Mouse (Mus musculus) embryo, embryonic 11.5 days (tissue): ENCODE measurements around the gene Prr12.
A peak's percentile ranks its signal among the peaks of the same experiment; 100 is the strongest.
"Not testable (repeated sequence)": the region's sequence is repeated elsewhere in the genome, so short reads cannot be mapped to it uniquely, and the experiment has no call there.

Source experiments
- DNase-seq: peaks from one replicate; pipeline ENCODE4 v3.0.0-alpha.2; 2012; ENCODE audit warnings: low read depth, low spot score

The Prr12 gene

DNA sequence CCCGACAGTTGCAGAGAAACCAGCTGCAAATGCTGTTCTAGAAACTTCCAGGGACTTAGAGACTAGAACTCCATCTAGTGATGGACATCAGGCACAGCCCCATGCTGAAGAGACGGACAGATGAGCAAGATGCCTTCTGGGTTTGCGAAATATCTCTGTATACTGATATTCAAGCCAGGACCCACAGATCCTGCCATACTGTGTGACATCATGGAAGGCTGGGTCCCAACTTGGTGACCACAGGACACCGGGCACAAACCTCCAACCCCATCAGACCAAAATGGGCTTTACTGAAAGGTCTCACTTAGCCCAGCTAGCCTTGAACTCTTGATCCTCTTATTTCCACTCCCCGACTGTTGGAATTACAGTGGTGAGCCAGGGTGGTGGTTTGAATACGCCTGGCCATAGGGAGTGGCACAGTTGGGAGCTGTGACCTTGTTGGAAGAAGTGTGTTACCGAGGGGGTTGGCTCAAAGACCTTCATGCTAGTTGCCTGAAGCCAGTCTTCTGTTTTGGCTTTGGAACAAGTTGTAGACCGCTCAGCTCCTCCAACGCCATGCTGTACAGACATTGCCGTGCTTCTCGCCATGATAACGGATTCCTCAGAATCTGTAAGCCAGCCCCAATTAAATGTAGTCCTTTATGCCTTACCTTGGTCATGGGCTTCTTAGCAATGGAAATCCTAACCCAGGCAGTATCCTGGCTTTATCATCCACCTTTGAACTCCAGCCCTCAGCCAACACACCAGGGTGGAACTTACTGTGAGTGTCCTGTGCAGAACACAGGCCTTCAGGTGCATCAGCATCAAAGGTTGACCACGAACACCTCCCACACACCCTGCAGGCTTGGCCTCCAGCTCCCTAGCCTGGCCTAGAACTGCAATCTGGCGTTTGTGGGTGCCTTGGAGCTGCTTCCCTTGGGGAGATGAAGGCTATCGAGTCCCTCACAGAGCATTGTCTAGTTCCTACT lies 28.1 kb downstream of the Prr12 start:
- DNase-seq, result no peak

DNA sequence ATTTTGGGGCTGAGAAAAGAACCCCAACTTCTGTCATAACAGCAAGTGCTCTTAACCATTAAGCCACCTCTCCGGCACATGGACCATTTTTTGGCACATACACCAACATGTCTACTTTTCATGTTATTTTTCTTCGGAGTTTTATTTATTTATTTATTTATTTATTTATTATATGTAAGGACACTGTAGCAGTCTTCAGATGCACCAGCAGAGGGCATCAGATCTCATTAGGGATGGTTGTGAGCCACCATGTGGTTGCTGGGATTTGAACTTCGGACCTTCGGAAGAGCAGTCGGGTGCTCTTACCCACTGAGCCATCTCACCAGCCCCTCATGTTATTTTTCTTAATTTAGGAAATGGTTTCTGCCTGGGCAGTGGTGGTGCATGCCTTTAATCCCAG lies 29.0 kb downstream of the Prr12 start:
- not testable (repeated sequence) for DNase-seq

DNA sequence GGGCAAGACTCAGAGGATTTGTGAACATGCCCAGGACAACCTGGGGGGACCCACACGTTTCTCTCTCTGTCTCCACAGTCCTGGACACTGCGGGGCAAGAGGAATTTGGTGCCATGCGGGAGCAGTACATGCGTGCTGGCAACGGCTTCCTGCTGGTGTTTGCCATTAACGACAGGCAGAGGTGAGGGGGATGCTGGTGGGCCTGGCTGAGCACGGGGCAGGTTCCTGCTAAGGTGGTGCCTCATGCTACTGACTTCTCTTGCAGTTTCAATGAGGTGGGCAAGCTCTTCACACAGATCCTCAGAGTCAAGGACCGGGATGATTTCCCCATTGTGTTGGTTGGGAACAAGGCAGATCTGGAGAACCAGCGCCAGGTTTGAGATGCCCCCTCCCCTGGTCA lies 32.5 kb downstream of the Prr12 start:
- no peak for DNase-seq

GRCm38 (mm10) chr7:45019031-45019571 lies 33.6 kb downstream of the Prr12 start:
- DNase-seq, result no peak

DNA sequence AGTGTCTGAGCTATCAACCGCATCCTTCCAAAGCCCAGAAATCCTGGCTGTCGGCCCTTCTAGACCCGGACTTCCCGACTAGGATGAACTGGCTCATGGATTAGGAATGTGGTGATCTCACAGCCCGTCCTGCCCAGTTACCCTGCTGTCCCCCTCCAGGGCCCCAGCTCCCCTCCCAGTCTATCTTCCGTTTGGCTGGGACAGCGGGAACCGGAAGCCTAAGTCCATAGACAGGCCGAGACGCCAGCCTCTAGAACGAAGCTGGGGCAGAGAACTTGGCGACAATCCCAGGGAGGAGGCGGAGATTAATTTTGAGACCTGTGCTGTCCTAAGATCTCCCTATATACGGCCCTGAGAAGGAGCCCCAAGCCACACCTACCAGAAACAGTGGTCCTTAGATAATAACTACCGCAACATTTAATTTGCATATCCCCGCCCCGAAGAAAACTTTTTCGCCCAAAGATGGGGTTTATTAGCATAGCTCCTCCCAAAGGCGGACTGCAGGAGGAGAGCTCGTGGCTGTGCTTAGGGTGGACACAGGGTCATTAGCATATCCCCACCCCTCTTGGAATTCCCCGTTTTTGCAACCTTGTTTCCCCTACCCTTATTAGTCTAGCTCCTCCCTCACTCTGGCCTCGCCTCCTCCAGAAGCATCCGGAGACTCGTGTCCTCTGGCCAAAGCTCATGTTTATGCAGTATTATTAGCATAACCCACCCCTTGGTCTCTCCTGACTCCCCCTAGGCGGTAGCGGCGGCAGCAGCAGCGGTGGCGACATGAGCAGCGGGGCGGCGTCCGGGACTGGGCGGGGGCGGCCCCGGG lies 35.2 kb downstream of the Prr12 start, which contains the start of gene Rras:
Gene Rras, plus strand, starts transcription at position 720 of the 820 bp plus-strand sequence.
- DNase-seq, result peak; percentile 93

DNA sequence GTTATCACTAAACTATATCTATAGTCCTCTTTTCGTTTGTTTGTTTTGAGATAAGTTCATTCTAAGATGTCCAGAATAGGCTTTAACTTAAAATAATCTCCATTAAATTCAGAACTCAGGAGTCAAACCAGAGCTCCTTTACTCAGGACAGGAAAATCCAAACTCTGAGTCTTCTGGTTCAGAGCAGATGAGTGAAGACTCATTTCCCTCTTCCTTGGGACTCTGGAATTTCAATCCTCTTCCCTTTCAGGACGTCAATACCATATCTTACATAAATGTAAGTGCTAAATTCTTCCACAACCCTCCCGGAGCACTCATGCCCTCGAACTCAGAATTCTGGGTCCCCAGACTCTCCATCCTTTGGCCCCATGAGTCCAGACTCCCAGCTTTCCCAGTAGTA lies 35.9 kb downstream of the Prr12 start:
- DNase-seq, result no peak

DNA sequence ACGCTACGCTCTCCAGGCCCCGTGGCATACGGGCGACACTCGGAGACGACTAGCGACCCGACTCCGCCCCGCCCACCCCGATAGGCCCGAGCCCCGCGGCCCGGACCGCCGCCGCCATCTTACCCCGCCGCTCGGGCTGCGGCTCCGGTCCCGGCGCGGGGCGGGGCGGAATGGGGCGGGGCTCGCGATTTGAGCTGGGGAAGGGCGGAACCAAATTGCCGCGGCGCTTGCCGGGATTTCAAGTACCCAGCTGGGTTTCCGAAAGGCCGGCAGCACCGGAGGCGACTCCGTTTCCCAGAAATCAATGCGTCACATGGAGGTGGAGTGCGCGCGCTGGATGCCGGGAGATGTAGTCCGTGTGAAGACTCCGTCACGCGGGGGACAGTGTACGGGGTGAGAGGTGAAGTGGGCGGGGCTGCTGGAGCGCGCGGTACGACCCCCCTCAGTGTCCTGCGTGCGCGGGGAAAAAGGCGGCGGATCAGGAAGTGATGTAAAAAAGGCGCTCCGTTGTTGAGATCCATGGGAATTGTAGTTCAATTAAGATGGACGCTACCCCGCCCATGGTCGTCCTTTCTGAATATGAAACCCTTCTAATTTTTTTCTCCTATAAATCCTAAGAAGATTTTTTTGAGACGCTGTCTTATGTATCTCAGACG lies 36.6 kb downstream of the Prr12 start, which contains the start of gene Scaf1:
Gene Scaf1, minus strand, starts transcription at position 407 of the 656 bp plus-strand sequence.
- peak; percentile 98 for DNase-seq

GRCm38 (mm10) chr7:45015344-45015956 lies 37.2 kb downstream of the Prr12 start:
- no peak for DNase-seq

DNA sequence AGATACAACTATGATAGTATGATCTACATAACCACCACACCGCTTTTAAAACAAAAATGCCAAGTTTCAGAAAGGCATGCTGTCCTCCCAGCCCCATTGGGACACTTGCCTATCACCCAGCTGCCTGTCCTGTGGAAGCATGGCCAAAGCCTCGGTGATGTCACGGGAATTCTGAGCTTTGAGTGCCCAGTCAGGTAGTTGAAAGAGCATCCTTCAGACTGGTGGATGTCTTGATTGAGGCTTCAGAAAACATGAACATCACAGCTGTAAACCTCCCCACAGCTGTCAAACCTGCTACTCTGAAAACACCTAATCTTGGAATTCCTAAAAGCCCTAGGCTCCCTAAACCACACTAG lies 38.6 kb downstream of the Prr12 start:
- DNase-seq, result no peak

DNA sequence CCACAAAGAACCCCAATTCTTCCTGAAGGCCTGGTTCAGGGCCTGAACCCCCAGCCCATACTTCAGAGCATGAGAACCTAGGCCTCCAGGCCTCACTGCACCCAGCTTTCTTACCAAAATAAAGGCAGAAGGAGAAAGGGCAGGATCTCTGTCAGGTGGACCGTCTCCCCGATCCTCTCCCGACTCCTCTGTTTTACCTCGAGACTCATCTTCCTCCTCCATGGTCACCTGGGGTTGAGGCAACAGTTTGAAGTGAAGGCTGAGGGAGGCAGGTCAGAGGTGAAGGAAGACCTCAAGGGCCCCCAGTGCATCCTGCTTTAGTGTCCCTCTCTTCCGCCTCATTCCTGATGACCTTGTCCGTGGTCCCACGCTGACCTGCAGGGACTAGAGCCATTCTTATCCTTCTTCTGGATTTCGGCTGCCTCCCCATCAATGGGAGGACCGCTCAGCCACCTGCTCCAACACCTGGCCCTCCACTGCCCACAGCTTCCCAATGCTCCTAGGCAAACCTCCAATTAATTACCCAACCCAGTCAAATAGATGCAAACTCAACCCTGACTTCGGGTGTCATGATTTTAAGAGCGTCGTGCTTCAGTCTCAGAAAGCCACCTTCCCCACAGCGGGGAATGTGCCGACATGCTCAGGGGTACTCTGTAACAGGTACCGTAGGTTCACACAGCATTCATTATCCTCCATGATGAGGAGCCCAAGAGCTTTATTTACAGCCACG lies 39.1 kb downstream of the Prr12 start:
- DNase-seq, result no peak

GRCm38 (mm10) chr7:45012824-45013223 lies 39.9 kb downstream of the Prr12 start:
- no peak for DNase-seq

DNA sequence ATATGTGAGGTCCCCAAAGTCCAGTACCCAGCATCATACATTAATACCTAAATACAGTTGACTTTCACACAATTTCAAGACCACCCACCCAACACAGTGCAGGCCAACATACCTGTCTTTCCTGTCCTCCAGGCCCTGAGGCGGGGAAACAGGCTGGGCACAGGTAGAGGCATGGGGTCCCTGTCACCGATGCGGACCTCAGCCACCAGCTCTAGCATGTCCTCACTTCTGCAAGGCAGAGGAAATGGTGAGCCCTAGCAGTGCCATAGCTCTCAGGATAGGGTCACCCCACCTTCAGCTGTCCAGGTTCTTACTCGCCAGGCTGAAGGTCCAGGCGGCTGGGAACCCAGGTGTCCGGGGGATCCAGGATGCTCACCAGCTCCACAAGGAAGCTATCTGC lies 40.7 kb downstream of the Prr12 start:
- DNase-seq, result no peak

DNA sequence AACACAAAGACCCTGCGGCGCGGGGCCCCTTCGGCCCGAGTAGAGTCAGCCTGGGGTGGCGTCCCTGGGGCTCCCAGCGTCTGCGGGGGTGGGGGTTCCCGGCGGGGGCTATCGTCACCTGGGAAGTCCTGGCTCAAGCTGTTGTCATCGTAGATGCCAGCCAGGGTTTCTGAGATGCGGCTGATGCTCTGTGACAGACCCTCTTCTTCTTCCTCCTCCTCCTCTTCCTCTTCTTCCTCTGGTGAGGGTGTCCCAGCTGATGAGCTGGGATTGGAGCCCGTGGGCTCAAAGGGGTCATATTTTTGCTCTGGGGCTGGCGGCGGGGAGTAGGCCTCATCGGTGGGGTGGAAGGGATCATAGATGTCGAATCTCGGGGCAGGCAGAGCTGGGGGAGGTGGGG lies 44.3 kb downstream of the Prr12 start:
- no peak for DNase-seq

DNA sequence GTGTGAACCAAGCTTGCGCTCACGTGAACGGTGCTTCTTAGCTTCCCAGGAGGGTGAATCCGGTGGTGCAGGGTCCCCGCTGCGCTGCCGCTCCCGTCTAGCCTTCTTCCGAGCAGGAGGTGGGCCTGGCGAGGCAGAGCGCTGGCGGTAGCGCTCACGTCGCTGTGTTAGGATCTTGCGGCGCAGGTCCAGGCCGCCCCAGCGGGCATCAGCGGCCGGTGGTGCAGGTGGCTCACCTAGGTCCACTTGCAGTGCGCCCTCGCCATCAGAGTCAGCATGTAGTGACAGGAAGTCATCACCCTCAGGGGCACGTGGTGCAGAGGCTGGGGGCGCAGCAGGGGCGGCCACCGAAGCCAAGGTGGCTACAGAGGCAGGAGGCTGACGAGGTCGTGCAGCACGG lies 44.8 kb downstream of the Prr12 start:
- DNase-seq, result no peak

- DNase-seq, result no peak
Measured at GRCm38 (mm10) chr7:45007141-45007540, 45.5 kb downstream of the Prr12 start.

- DNase-seq, result no peak
Measured at GRCm38 (mm10) chr7:45006503-45006902, 46.2 kb downstream of the Prr12 start.

GRCm38 (mm10) chr7:45005321-45005992 lies 47.2 kb downstream of the Prr12 start:
- no peak for DNase-seq

GRCm38 (mm10) chr7:45004546-45004945 lies 48.1 kb downstream of the Prr12 start:
- no peak for DNase-seq

DNA sequence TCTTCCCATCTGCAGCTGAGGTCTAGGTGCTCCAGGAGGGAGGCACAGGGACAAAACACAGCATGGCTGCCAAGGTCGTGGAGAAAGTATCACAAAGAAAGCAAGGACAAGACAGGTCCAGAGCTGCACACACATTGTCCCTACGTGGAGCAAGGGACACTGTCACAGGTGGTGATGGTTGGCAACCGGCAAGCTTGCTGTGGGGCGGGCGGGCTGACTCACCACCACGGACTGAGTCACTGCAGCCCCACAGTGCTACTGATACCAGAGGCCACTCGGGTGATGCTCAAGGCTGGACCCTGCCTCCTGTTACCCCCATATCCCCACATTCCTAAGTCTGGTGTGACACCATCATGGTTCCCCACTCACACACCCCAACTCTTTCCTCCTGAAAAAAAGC lies 50.2 kb downstream of the Prr12 start:
- DNase-seq, result no peak

DNA sequence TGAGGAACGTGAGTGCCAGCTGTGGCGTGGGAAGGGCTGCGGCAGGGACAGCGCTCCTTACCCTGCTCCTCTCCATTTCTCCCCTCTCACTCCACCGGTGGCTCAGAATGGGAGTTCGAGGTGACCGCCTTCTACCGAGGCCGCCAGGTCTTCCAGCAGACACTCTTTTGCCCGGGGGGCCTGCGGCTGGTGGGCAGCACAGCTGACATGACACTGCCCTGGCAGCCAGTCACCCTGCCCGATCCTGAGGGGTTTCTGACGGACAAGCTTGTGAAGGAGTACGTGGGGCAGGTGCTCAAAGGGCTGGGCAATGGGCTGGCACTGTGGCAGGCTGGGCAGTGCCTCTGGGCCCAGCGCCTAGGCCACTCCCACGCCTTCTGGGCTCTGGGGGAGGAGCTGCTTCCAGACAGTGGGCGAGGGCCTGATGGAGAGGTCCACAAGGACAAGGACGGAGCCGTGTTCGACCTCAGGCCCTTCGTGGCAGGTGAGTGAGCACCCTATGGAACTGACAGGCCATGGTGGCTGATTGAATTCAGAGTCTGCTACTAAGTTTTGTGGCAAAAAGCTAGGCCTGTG lies 52.1 kb downstream of the Prr12 start:
- no peak for DNase-seq
